Mouse (Mus musculus) CH12.LX (cell line): ENCODE results near the gene Mtx1. TPM values are rescaled to one million over a fixed set of nuclear protein-coding genes. Genes with fewer than 3 reads are reported as not detected.

ENCODE experiments used
- DNase-seq: peaks from one replicate; pipeline ENCODE4 v3.0.0-alpha.2; 2013; ENCODE audit errors: extremely low read depth
- H3K27ac ChIP-seq: 2 replicates; pipeline ENCODE4 v1.5.1; 2012; ENCODE audit warnings: low read depth, mild to moderate bottlenecking, control low read depth, moderate library complexity; ENCODE audit not compliant: insufficient read depth
- H3K27me3 ChIP-seq: replicated peaks from 2 replicates; pipeline ENCODE3; 2012; ENCODE audit warnings: inconsistent platforms
- H3K36me3 ChIP-seq, 2 experiments: replicated peaks in 1 of 2; 2 replicates each; pipeline versions ENCODE3 to v1.6.1; 2012; ENCODE audit warnings: inconsistent platforms in 1 of 2, low read length in 1 of 2, mild to moderate bottlenecking in 1 of 2, mixed read lengths in 1 of 2, moderate library complexity in 1 of 2; ENCODE audit not compliant: control insufficient read depth in 1 of 2, insufficient read depth in 1 of 2
- H3K4me1 ChIP-seq, 2 experiments: 2 replicates each; pipeline ENCODE4 v1.6.1; 2012; ENCODE audit warnings: inconsistent platforms in 1 of 2, moderate library complexity in 1 of 2; ENCODE audit not compliant: insufficient read depth in 2 of 2, control insufficient read depth in 1 of 2
- H3K4me2 ChIP-seq: 2 replicates; pipeline ENCODE4 v1.6.1; 2012; ENCODE audit warnings: low read depth, mild to moderate bottlenecking, control low read depth; ENCODE audit not compliant: poor library complexity, insufficient read depth, severe bottlenecking
- H3K4me3 ChIP-seq, 3 experiments: fragments of 150-350 bp in 1 of 3; sonication (generic) in 1 of 3; replicated peaks in 1 of 3; 2 replicates each; pipeline versions ENCODE3 to v1.5.1; 2011 to 2012; ENCODE audit warnings: low read depth in 2 of 3, low read length in 2 of 3, mild to moderate bottlenecking in 2 of 3, moderate library complexity in 2 of 3, control low read depth in 1 of 3, improper control_type of control experiment in 1 of 3, inconsistent platforms in 1 of 3, mixed read lengths in 1 of 3; ENCODE audit not compliant: poor library complexity in 1 of 3
- H3K79me2 ChIP-seq: replicated peaks from 2 replicates; pipeline ENCODE4 v1.6.1; 2012; ENCODE audit warnings: mild to moderate bottlenecking, moderate library complexity; ENCODE audit not compliant: control insufficient read depth, poor library complexity, insufficient read depth, severe bottlenecking; ENCODE audit errors: extremely low read depth
- H3K9ac ChIP-seq: 2 replicates; pipeline ENCODE4 v1.6.1; 2012; ENCODE audit warnings: low read depth, mild to moderate bottlenecking, control low read depth, moderate library complexity; ENCODE audit not compliant: insufficient read depth
- H3K9me3 ChIP-seq: replicated peaks from 2 replicates; pipeline ENCODE3; 2012; ENCODE audit warnings: low read length, inconsistent platforms, mixed read lengths
- CHD1 ChIP-seq: IDR thresholded peaks from 2 replicates; pipeline ENCODE4 v1.6.1; 2012; ENCODE audit warnings: low read depth, low read length, improper control_type of control experiment, inconsistent platforms
- CHD2 ChIP-seq: IDR thresholded peaks from 2 replicates; pipeline ENCODE4 v1.6.1; 2011; ENCODE audit warnings: low read length, improper control_type of control experiment
- E2F4 ChIP-seq: IDR thresholded peaks from 2 replicates; pipeline ENCODE4 v1.6.1; 2011; ENCODE audit warnings: low read depth, low read length, improper control_type of control experiment; ENCODE audit not compliant: insufficient replicate concordance
- ETS1 ChIP-seq: conservative IDR thresholded peaks from 2 replicates; pipeline ENCODE4 v1.6.1; 2012; ENCODE audit warnings: low read depth, mild to moderate bottlenecking, inconsistent platforms, low read length, improper control_type of control experiment, moderate library complexity
- GABPA ChIP-seq: IDR thresholded peaks from 2 replicates; pipeline ENCODE4 v1.6.1; 2012; ENCODE audit warnings: low read depth, low read length, improper control_type of control experiment, inconsistent platforms; ENCODE audit not compliant: insufficient replicate concordance
- HCFC1 ChIP-seq: IDR thresholded peaks from 2 replicates; pipeline ENCODE4 v1.6.1; 2012; ENCODE audit warnings: low read depth, mild to moderate bottlenecking, inconsistent platforms, low read length, improper control_type of control experiment
- JUND ChIP-seq: conservative IDR thresholded peaks from 2 replicates; pipeline ENCODE4 v1.6.1; 2011; ENCODE audit warnings: low read depth, low read length, improper control_type of control experiment
- KAT2A ChIP-seq: IDR thresholded peaks from 2 replicates; pipeline ENCODE4 v1.6.1; 2012; ENCODE audit warnings: low read length, improper control_type of control experiment, inconsistent platforms; ENCODE audit not compliant: insufficient replicate concordance
- MAFK ChIP-seq: IDR thresholded peaks from 2 replicates; pipeline ENCODE4 v1.6.1; 2011; ENCODE audit warnings: low read length, improper control_type of control experiment; ENCODE audit not compliant: insufficient replicate concordance
- MAZ ChIP-seq: IDR thresholded peaks from 2 replicates; pipeline ENCODE4 v1.6.1; 2012; ENCODE audit warnings: low read depth, mild to moderate bottlenecking, inconsistent platforms, low read length, improper control_type of control experiment, moderate library complexity
- MXI1 ChIP-seq: IDR thresholded peaks from 2 replicates; pipeline ENCODE4 v1.6.1; 2011; ENCODE audit warnings: mild to moderate bottlenecking, low read depth, low read length, improper control_type of control experiment
- MYC ChIP-seq: IDR thresholded peaks from 2 replicates; pipeline ENCODE4 v1.6.1; 2011; ENCODE audit warnings: low read depth, mild to moderate bottlenecking, improper control_type of control experiment, low read length
- NRF1 ChIP-seq: IDR thresholded peaks from 2 replicates; pipeline ENCODE4 v1.6.1; 2014; ENCODE audit warnings: low read depth, mild to moderate bottlenecking, inconsistent platforms, low read length, improper control_type of control experiment, moderate library complexity
- PAX5 ChIP-seq: IDR thresholded peaks from 2 replicates; pipeline ENCODE4 v1.6.1; 2012; ENCODE audit warnings: low read length, inconsistent platforms, mixed read lengths
- POLR2A ChIP-seq: IDR thresholded peaks from 2 replicates; pipeline ENCODE4 v1.6.1; 2011; ENCODE audit warnings: low read depth, mild to moderate bottlenecking, improper control_type of control experiment, low read length
- POLR2AphosphoS2 ChIP-seq: IDR thresholded peaks from 2 replicates; pipeline ENCODE4 v1.6.1; 2011; ENCODE audit warnings: low read depth, low read length, improper control_type of control experiment
- RAD21 ChIP-seq: IDR thresholded peaks from 2 replicates; pipeline ENCODE4 v1.6.1; 2011; ENCODE audit warnings: low read depth, mild to moderate bottlenecking, low read length, improper control_type of control experiment, moderate library complexity
- SIN3A ChIP-seq: IDR thresholded peaks from 2 replicates; pipeline ENCODE4 v1.6.1; 2012; ENCODE audit warnings: low read length, improper control_type of control experiment, inconsistent platforms
- SMC3 ChIP-seq: IDR thresholded peaks from 2 replicates; pipeline ENCODE4 v1.6.1; 2011; ENCODE audit warnings: low read depth, low read length, improper control_type of control experiment
- TBP ChIP-seq: conservative IDR thresholded peaks from 2 replicates; pipeline ENCODE4 v1.6.1; 2011; ENCODE audit warnings: low read depth, low read length, improper control_type of control experiment
- TCF12 ChIP-seq: IDR thresholded peaks from 2 replicates; pipeline ENCODE4 v1.6.1; 2014; ENCODE audit warnings: low read depth, mild to moderate bottlenecking, inconsistent platforms, low read length, improper control_type of control experiment
- USF2 ChIP-seq: conservative IDR thresholded peaks from 2 replicates; pipeline ENCODE4 v1.6.1; 2011; ENCODE audit warnings: low read depth, low read length, improper control_type of control experiment
- ZC3H11A ChIP-seq: IDR thresholded peaks from 2 replicates; pipeline ENCODE4 v1.6.1; 2012; ENCODE audit warnings: low read depth, mild to moderate bottlenecking, inconsistent platforms, low read length, improper control_type of control experiment
- ZKSCAN1 ChIP-seq: IDR thresholded peaks from 2 replicates; pipeline ENCODE4 v1.6.1; 2012; ENCODE audit warnings: low read depth, inconsistent platforms, low read length, improper control_type of control experiment, borderline replicate concordance
- ZMIZ1 ChIP-seq: IDR thresholded peaks from 2 replicates; pipeline ENCODE4 v1.6.1; 2012; ENCODE audit warnings: low read depth, mild to moderate bottlenecking, inconsistent platforms, low read length, improper control_type of control experiment
- ZNF384 ChIP-seq: IDR thresholded peaks from 2 replicates; pipeline ENCODE4 v1.6.1; 2012; ENCODE audit warnings: low read depth, low read length, improper control_type of control experiment, inconsistent platforms
- dilution Hi-C: fragments of 300-500 bp; cut with MboI; formaldehyde crosslinking; loops from 2 replicates; pipeline ENCODE4 v1.14.3; 2020; ENCODE audit warnings: low sequenced_read_pairs; ENCODE audit not compliant: extremely low pct_unique_long_range_greater_than_20kb, extremely low pct_ligation_motif_present
- in situ Hi-C: fragments of 300-500 bp; cut with MboI; formaldehyde crosslinking; loops from 3 replicates; pipeline ENCODE4 v1.14.3; 2019; ENCODE audit warnings: low sequenced_read_pairs, low pct_ligation_motif_present, low pct_unique_long_range_greater_than_20kb, mixed read lengths
- polyA plus RNA-seq: library from polyadenylated mRNA; unstranded; fragments of >175 nt; gene quantifications from 2 replicates; pipeline ENCODE4 v1.2.1, GENCODE M21; 2012; ENCODE audit warnings: low read depth; ENCODE audit not compliant: insufficient read length
- total RNA-seq, 2 experiments: library from RNA; depleted of rRNA; stranded (reverse); fragments of 300-350 nt in 1 of 2; fragments of >200 nt in 1 of 2; gene quantifications; 2 replicates each; pipeline ENCODE4 v1.2.3; 2012 to 2014

Gene Mtx1
- total and polyA plus RNA-seq, 3 experiments, result 162 to 299 (median 205) TPM

- TF ChIP-seq CHD2, result no peak
- TF ChIP-seq PAX5, result no peak
Observed at GRCm38 (mm10) chr3:89215853-89216252, 11.0 kb downstream of the Mtx1 start (continued).

- peak; percentile 54 for DNase-seq
- peaks cover 5 to 33% of the 10 kb centered on the region in 2 experiments; a peak in 3 of 4 replicates for H3K4me1 ChIP-seq
- in situ Hi-C loops, result no loop called here
- peaks cover 14 to 34% of the 10 kb centered on the region in 2 experiments for H3K36me3 ChIP-seq
- H3K27ac ChIP-seq, result peak within 1 kb of the TSS; percentile 90
- H3K9ac ChIP-seq, result peak within 1 kb of the TSS; percentile 90; the same call in 1 of the 2 replicates
- H3K4me2 ChIP-seq, result peak within 1 kb of the TSS; percentile 94
- no peaks in the 10 kb centered on the region for H3K27me3 ChIP-seq
- H3K9me3 ChIP-seq, result no peaks in the 10 kb centered on the region
- peak within 1 kb of the TSS; percentile 84 to 96 (median 95) for H3K4me3 ChIP-seq
- TF ChIP-seq NRF1 (no peak), PAX5 (no peak), JUND (no peak), MAZ (no peak), ZNF384 (peak; percentile 59; the same call in 1 of the 2 replicates), MXI1 (0 out of 2 replicates have a peak, but pooled peaks have one; percentile 31)
- H3K79me2 ChIP-seq, result peaks cover 14% of the 10 kb centered on the region
- dilution Hi-C loops, result no loop called here
Observed at GRCm38 (mm10) chr3:89214681-89215411, 12.0 kb downstream of the Mtx1 start, which contains the start of gene Thbs3. Thbs3 (plus strand) TSS chr3:89215180.

- Histone ChIP-seq H3K27ac (peak overlapping the region; percentile 90), H3K79me2 (peaks cover 14% of the 10 kb centered on the region), H3K36me3 (peaks cover 23 to 39% of the 10 kb centered on the region in 2 experiments), H3K9me3 (no peaks in the 10 kb centered on the region), H3K4me1 (peaks cover 5 to 33% of the 10 kb centered on the region in 2 experiments; a peak in 3 of 4 replicates), H3K27me3 (no peaks in the 10 kb centered on the region), H3K9ac (peak overlapping the region; percentile 90), H3K4me3 (peak overlapping the region; percentile 84 to 96 (median 95)), H3K4me2 (peak overlapping the region; percentile 94)
- peak; percentile 92 for DNase-seq
- in situ Hi-C loops, result no loop called here
- dilution Hi-C loops, result no loop called here
- TF ChIP-seq MYC, result peak; percentile 63; the same call in 1 of the 2 replicates
- no peak for TF ChIP-seq E2F4
- peak; percentile 37; the same call in 1 of the 2 replicates for TF ChIP-seq MAZ
- TF ChIP-seq SIN3A, result peak; percentile 97
- TF ChIP-seq POLR2A, result peak; percentile 82
- no peak for TF ChIP-seq MAFK
- no peak for TF ChIP-seq RAD21
- peak; percentile 55 for TF ChIP-seq TCF12
- peak; percentile 97 for TF ChIP-seq MXI1
- 0 out of 2 replicates have a peak, but pooled peaks have one; percentile 12 for TF ChIP-seq TBP
- no peak for TF ChIP-seq ZC3H11A
- TF ChIP-seq SMC3, result no peak
- TF ChIP-seq CHD2, result peak; percentile 86
- peak; percentile 81; the same call in 1 of the 2 replicates for TF ChIP-seq KAT2A
- no peak for TF ChIP-seq GABPA
- TF ChIP-seq USF2, result no peak
- TF ChIP-seq ETS1, result peak; percentile 48
- no peak for TF ChIP-seq ZNF384
- TF ChIP-seq CHD1, result no peak
- peak; percentile 88 for TF ChIP-seq HCFC1
- TF ChIP-seq ZMIZ1, result peak; percentile 50; the same call in 1 of the 2 replicates
- TF ChIP-seq POLR2AphosphoS2, result no peak
- TF ChIP-seq ZKSCAN1, result no peak
Observed at GRCm38 (mm10) chr3:89213803-89214530, 12.9 kb downstream of the Mtx1 start.
